16 mouse cellular contexts compared by ENCODE assay signal in the genomic region with DNA sequence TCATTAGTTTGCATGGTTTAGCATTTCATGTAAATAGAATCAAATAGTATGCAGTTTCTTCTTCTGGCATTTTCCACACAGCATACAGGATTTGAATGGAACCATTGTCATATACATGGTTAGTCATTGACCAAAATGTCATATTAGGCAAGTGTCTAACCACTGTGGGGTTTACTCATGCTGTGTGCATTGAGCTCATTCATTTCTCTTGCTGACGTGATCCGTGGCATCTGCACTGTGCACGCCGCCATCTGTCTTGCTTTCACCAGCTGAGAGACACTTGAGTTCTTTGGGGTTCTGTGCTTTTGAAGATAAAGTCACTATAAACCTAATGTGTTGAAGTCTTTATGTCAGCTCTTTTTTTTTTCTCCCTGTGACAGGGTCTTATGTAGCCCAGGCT. TPM values are rescaled to one million over a fixed set of nuclear protein-coding genes. Genes with fewer than 3 reads are reported as not detected.
DNase-seq lines count a peak whose midpoint lies in the region; ATAC-seq and TF ChIP-seq lines count a peak whose summit lies in the region.
"Had no signal": no experiment of that assay in that cellular context is flagged by ENCODE, and none has a peak within 500 bp of the region (broad histone marks: within the 10 kb centered on the region; RNA-seq: fewer than 3 reads in every experiment).

No protein-coding gene starts in this region.

- no peaks in the 10 kb centered on the region for H3K36me3 ChIP-seq in forebrain, embryonic 14.5 days (ENCODE audit: control insufficient read depth, insufficient read depth, low read length)
- no peaks in the 10 kb centered on the region for H3K36me3 ChIP-seq in forebrain, embryonic 13.5 days (ENCODE audit: poor library complexity, severe bottlenecking)
- H3K36me3 ChIP-seq in C2C12 (ENCODE audit: control insufficient read depth, insufficient read depth): no peaks in the 10 kb centered on the region
- H3K36me3 ChIP-seq in myocyte (ENCODE audit: control insufficient read depth, insufficient read depth): no peaks in the 10 kb centered on the region
- no peaks in the 10 kb centered on the region for H3K36me3 ChIP-seq in heart, embryonic 12.5 days
- H3K36me3 ChIP-seq: forebrain, embryonic 15.5 days; limb, embryonic 10.5 days; liver, embryonic 15.5 days; neural tube, embryonic 15.5 days had no signal

- H3K9me3 ChIP-seq in forebrain, embryonic 14.5 days (replicated peaks; ENCODE audit: control insufficient read depth, low read length): no peaks in the 10 kb centered on the region
- no peaks in the 10 kb centered on the region for H3K9me3 ChIP-seq in forebrain, embryonic 13.5 days (replicated peaks)
- peaks cover 3% of the 10 kb centered on the region; the same call in 1 of the 2 replicates for H3K9me3 ChIP-seq in heart, embryonic 12.5 days (replicated peaks)
- H3K9me3 ChIP-seq: forebrain, embryonic 15.5 days; limb, embryonic 10.5 days; liver, embryonic 15.5 days; neural tube, embryonic 15.5 days had no signal

- peak; percentile 30 for DNase-seq in forebrain, embryonic 14.5 days (ENCODE audit: low spot score)
- DNase-seq in layer of hippocampus, adult 8-10 months (ENCODE audit: low spot score in 2 of 2): peak; percentile 68 to 73
- no peak for DNase-seq in spleen, postnatal 4 days (ENCODE audit: low spot score in 2 of 2)
- DNase-seq in kidney, postnatal 14 days: no peak
- DNase-seq: cerebellum, postnatal 25 days; heart, adult 18-20 months; heart, postnatal 14 days had no signal

- no peak for TF ChIP-seq CTCF in C2C12 (IDR thresholded peaks at IDR 0.05; ENCODE audit: control insufficient read depth, insufficient read depth, insufficient read length)

- no peak overlapping the region for H3K27ac ChIP-seq in forebrain, embryonic 14.5 days (ENCODE audit: low read depth, low read length)
- H3K27ac ChIP-seq in forebrain, embryonic 13.5 days: no peak overlapping the region
- no peak overlapping the region for H3K27ac ChIP-seq in heart, embryonic 12.5 days (ENCODE audit: poor library complexity, severe bottlenecking)
- H3K27ac ChIP-seq: forebrain, embryonic 15.5 days; limb, embryonic 10.5 days; liver, embryonic 15.5 days; neural tube, embryonic 15.5 days had no signal

- H3ac ChIP-seq in C2C12 (ENCODE audit: control insufficient read depth, insufficient read length, low read depth) (no peak overlapping the region), myocyte (ENCODE audit: control insufficient read depth, insufficient read length) (no peak overlapping the region)

- TF ChIP-seq POLR2A in myocyte (IDR thresholded peaks at IDR 0.05; ENCODE audit: insufficient read length, low read depth): no peak

- no peak for ATAC-seq in forebrain, embryonic 14.5 days
- ATAC-seq in forebrain, embryonic 13.5 days: no peak
- ATAC-seq in heart, embryonic 12.5 days (ENCODE audit: insufficient number of reproducible peaks, low FRiP score): no peak
- ATAC-seq: forebrain, embryonic 15.5 days; inflammation-experienced regulatory T-cells, adult 6 months had no signal

- H3K79me2 ChIP-seq in C2C12 (ENCODE audit: control insufficient read depth, insufficient read depth) (no peaks in the 10 kb centered on the region), myocyte (ENCODE audit: control insufficient read depth, insufficient read depth) (no peaks in the 10 kb centered on the region)

- H3K9ac ChIP-seq in forebrain, embryonic 14.5 days (ENCODE audit: low read length): no peak overlapping the region
- H3K9ac ChIP-seq in forebrain, embryonic 13.5 days: no peak overlapping the region
- no peak overlapping the region for H3K9ac ChIP-seq in heart, embryonic 12.5 days
- H3K9ac ChIP-seq: forebrain, embryonic 15.5 days; liver, embryonic 15.5 days; neural tube, embryonic 15.5 days had no signal

- 71% methylated on average over 4 of the region's 4 CpGs for WGBS in forebrain, embryonic 14.5 days
- 77% methylated on average over 4 of the region's 4 CpGs for WGBS in forebrain, embryonic 13.5 days
- 66% methylated on average over 4 of the region's 4 CpGs for WGBS in heart, embryonic 12.5 days

- H3K79me3 ChIP-seq in C2C12 (ENCODE audit: low read depth): no peaks in the 10 kb centered on the region

- no peaks in the 10 kb centered on the region for H3K4me1 ChIP-seq in forebrain, embryonic 14.5 days (ENCODE audit: control insufficient read depth, insufficient read depth, low read length)
- 0 out of 2 replicates have a peak, but pooled peaks cover 4% of the 10 kb centered on the region for H3K4me1 ChIP-seq in forebrain, embryonic 13.5 days
- H3K4me1 ChIP-seq in heart, embryonic 12.5 days (replicated peaks): no peaks in the 10 kb centered on the region
- H3K4me1 ChIP-seq: forebrain, embryonic 15.5 days; limb, embryonic 10.5 days; neural tube, embryonic 15.5 days had no signal

- H3K27me3 ChIP-seq in forebrain, embryonic 14.5 days (replicated peaks; ENCODE audit: control insufficient read depth, insufficient read depth, low read length): no peaks in the 10 kb centered on the region
- no peaks in the 10 kb centered on the region for H3K27me3 ChIP-seq in forebrain, embryonic 13.5 days
- no peaks in the 10 kb centered on the region for H3K27me3 ChIP-seq in C2C12 (ENCODE audit: control insufficient read depth, insufficient read depth, insufficient read length)
- H3K27me3 ChIP-seq in myocyte (ENCODE audit: control insufficient read depth, insufficient read depth, insufficient read length): no peaks in the 10 kb centered on the region
- H3K27me3 ChIP-seq in heart, embryonic 12.5 days (replicated peaks): peaks cover 86% of the 10 kb centered on the region
- H3K27me3 ChIP-seq: forebrain, embryonic 15.5 days; liver, embryonic 15.5 days; neural tube, embryonic 15.5 days had no signal

- H3K4me2 ChIP-seq in forebrain, embryonic 14.5 days (ENCODE audit: low read length): no peak overlapping the region
- H3K4me2 ChIP-seq in forebrain, embryonic 13.5 days: no peak overlapping the region
- peak overlapping the region; percentile 36 for H3K4me2 ChIP-seq in myocyte (ENCODE audit: low read depth)
- H3K4me2 ChIP-seq in heart, embryonic 12.5 days: no peak overlapping the region
- H3K4me2 ChIP-seq: forebrain, embryonic 15.5 days; liver, embryonic 15.5 days; neural tube, embryonic 15.5 days had no signal

- no peak overlapping the region for H3K4me3 ChIP-seq in forebrain, embryonic 14.5 days (ENCODE audit: low read depth, low read length)
- H3K4me3 ChIP-seq in forebrain, embryonic 13.5 days: no peak overlapping the region
- no peak overlapping the region for H3K4me3 ChIP-seq in C2C12 (ENCODE audit: insufficient read depth, poor library complexity, severe bottlenecking)
- no peak overlapping the region for H3K4me3 ChIP-seq in myocyte
- no peak overlapping the region for H3K4me3 ChIP-seq in heart, embryonic 12.5 days
- H3K4me3 ChIP-seq: forebrain, embryonic 15.5 days; limb, embryonic 10.5 days; liver, embryonic 15.5 days; neural tube, embryonic 15.5 days had no signal

TF ChIP-seq in C2C12, 6 proteins besides CTCF, POLR2A, EP300 and RAD21:
- TF ChIP-seq CEBPB (IDR thresholded peaks at IDR 0.05; ENCODE audit: low read depth) (peak; percentile 77), USF1 (IDR thresholded peaks at IDR 0.05; ENCODE audit: low read depth) (no peak), FOSL1 (IDR thresholded peaks at IDR 0.05; ENCODE audit: insufficient read depth, low read length, poor library complexity, severe bottlenecking) (peak; percentile 24), MAX (IDR thresholded peaks at IDR 0.05) (no peak), MYOD1 (IDR thresholded peaks at IDR 0.05; ENCODE audit: control insufficient read depth, insufficient read length, low read depth) (peak; percentile 68), MYOG (IDR thresholded peaks at IDR 0.05; ENCODE audit: control insufficient read depth, extremely low read depth, insufficient read length) (no peak)

TF ChIP-seq in myocyte, 11 proteins besides CTCF, POLR2A, EP300 and RAD21:
- TF ChIP-seq CEBPB (IDR thresholded peaks at IDR 0.05; ENCODE audit: insufficient read depth, poor library complexity, severe bottlenecking) (peak; percentile 51; the same call in 1 of the 2 replicates), SRF (IDR thresholded peaks at IDR 0.05; ENCODE audit: control insufficient read depth, insufficient read length, low read depth) (peak; percentile 65), TCF12 (IDR thresholded peaks at IDR 0.05; ENCODE audit: insufficient read depth, poor library complexity, severe bottlenecking) (no peak), POLR2AphosphoS2 (IDR thresholded peaks at IDR 0.05; ENCODE audit: insufficient read length, low read depth) (no peak), E2F4 (IDR thresholded peaks at IDR 0.05; ENCODE audit: insufficient read depth) (no peak), MYOD1 (IDR thresholded peaks at IDR 0.05; ENCODE audit: control insufficient read depth in 1 of 3, insufficient read length in 2 of 3, low read depth in 2 of 3) (peak in 2 of 3 experiments; percentile 71 to 84), USF1 (IDR thresholded peaks at IDR 0.05; ENCODE audit: low read depth) (no peak), MYOG (IDR thresholded peaks at IDR 0.05; ENCODE audit: control insufficient read depth in 1 of 3, insufficient read depth in 1 of 3, insufficient read length in 2 of 3, low read depth in 2 of 3) (peak in 2 of 3 experiments; percentile 57 to 77), REST (IDR thresholded peaks at IDR 0.05; ENCODE audit: insufficient read depth, insufficient read length) (no peak), TCF3 (IDR thresholded peaks at IDR 0.05; ENCODE audit: insufficient read length, low read depth) (peak; percentile 24), MAX (IDR thresholded peaks at IDR 0.05; ENCODE audit: low read depth) (no peak)

RNA-seq across cellular contexts. Expression of a gene that starts 43.6 kb away (rescaled TPM):
- 200 and 264 TPM in 2 replicates for polyA plus RNA-seq in forebrain, embryonic 14.5 days (2014; fragmentation: Nextera tagmentation; extraction: Ambion mirVana)
- polyA plus RNA-seq in forebrain, embryonic 13.5 days (2015; fragmentation: Nextera tagmentation; extraction: Ambion mirVana): 273 and 275 TPM in 2 replicates
- polyA plus RNA-seq in C2C12 (2012; fragmentation: generic; extraction: Trizol) (207 TPM), myocyte (2012; fragmentation: generic; extraction: Trizol) (69.5 TPM)
- 10 to 100 TPM; 32.4 to 35.7 (median 32.9) TPM for total RNA-seq in layer of hippocampus, adult 8-10 months (2022)
- 178 and 181 TPM in 2 replicates for polyA plus RNA-seq in heart, embryonic 12.5 days (2016; fragmentation: Nextera tagmentation; extraction: Ambion mirVana)

RNA-seq across cellular contexts. Expression of a gene that starts 43.7 kb away (rescaled TPM):
- 17.5 and 19.7 TPM in 2 replicates for polyA plus RNA-seq in forebrain, embryonic 14.5 days (2014; fragmentation: Nextera tagmentation; extraction: Ambion mirVana)
- polyA plus RNA-seq in forebrain, embryonic 13.5 days (2015; fragmentation: Nextera tagmentation; extraction: Ambion mirVana): 18.6 and 20.5 TPM in 2 replicates
- polyA plus RNA-seq in C2C12 (2012; fragmentation: generic; extraction: Trizol) (4.5 TPM), myocyte (2012; fragmentation: generic; extraction: Trizol) (7.4 TPM)
- total RNA-seq in layer of hippocampus, adult 8-10 months (2022): 10 to 100 TPM; 11.7 to 16.0 (median 13.7) TPM
- polyA plus RNA-seq in heart, embryonic 12.5 days (2016; fragmentation: Nextera tagmentation; extraction: Ambion mirVana): 13.4 and 14.4 TPM in 2 replicates

Comparison
In these comparisons a context has a peak if more than half of its experiments do, and no peak if none do; other contexts are left out.
1. DNase-seq: peak in forebrain, embryonic 14.5 days (single experiment) and layer of hippocampus, adult 8-10 months (2 of 2); none in spleen, postnatal 4 days (0 of 2) and kidney, postnatal 14 days (single experiment).